Mouse (Mus musculus): ENCODE results near the gene Gna14. TPM values are rescaled to one million over a fixed set of nuclear protein-coding genes. Genes with fewer than 3 reads are reported as not detected.

Gna14 gene
- polyA plus RNA-seq, 1 experiment from 2014 or later: 10.7 TPM

DNA sequence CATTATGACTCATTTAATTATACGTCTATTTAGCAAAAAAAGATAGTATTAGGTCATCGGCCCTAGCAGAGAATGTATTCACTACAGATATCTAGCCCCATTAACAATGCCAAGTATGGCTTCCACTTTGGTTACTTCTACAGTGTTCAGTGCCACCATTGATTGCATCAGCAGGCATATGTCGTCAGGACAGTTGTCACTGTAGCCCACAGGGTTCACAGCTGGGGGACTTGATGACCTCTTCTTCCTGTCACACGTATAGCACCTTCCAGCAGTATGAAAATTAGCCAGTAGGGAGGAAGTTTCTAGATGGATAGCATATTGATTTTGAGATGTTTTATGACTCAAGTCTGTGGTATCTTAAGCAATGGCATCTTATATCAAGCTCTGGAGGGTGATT is 78.6 kb downstream of the Gna14 start:
- Histone ChIP-seq H3K9ac (ENCODE audit: low read length) (no peak overlapping the region), H3K4me2 (ENCODE audit: low read depth, low read length) (no peak overlapping the region), H3K4me1 (replicated peaks; ENCODE audit: control insufficient read depth, insufficient read depth, low read length) (peaks cover 7% of the 10 kb centered on the region; the same call in 1 of the 2 replicates), H3K36me3 (ENCODE audit: control insufficient read depth, insufficient read depth, low read length) (no peaks in the 10 kb centered on the region), H3K27ac (ENCODE audit: low read length) (no peak overlapping the region), H3K27me3 (ENCODE audit: control insufficient read depth, insufficient read depth, low read depth, low read length) (no peaks in the 10 kb centered on the region), H3K9me3 (ENCODE audit: control insufficient read depth, low read length) (no peaks in the 10 kb centered on the region), H3K4me3 (ENCODE audit: low read length) (no peak overlapping the region)
- 67% methylated on average over 4 of the region's 4 CpGs for WGBS
- ATAC-seq (ENCODE audit: low read depth): no peak

DNA sequence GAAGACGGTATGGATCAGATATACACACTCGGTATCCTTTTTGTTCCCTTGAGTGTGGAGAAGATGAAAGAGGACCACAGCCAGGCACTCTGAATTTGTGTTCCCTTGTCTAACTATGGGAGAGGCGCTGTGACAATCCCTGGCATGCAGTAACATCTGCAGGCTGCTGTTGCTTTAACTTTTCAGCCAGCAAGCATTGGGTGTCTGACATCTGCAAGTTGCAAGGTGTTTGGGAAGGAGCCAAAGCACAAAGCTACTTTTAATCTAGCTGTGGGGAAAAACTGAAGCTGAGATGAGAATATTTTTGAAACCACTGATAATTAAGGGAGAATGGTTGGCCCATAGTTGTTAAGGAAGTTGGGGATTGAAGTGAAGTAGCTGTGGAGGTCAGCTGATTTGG is 83.0 kb downstream of the Gna14 start:
- Histone ChIP-seq H3K27ac (ENCODE audit: low read length) (no peak overlapping the region), H3K4me3 (ENCODE audit: low read length) (no peak overlapping the region), H3K36me3 (ENCODE audit: control insufficient read depth, insufficient read depth, low read length) (no peaks in the 10 kb centered on the region), H3K4me1 (replicated peaks; ENCODE audit: control insufficient read depth, insufficient read depth, low read length) (no peaks in the 10 kb centered on the region), H3K9me3 (ENCODE audit: control insufficient read depth, low read length) (no peaks in the 10 kb centered on the region), H3K27me3 (ENCODE audit: control insufficient read depth, insufficient read depth, low read depth, low read length) (no peaks in the 10 kb centered on the region), H3K4me2 (ENCODE audit: low read depth, low read length) (no peak overlapping the region), H3K9ac (ENCODE audit: low read length) (no peak overlapping the region)
- WGBS: 42% methylated on average over 3 of the region's 3 CpGs
- no peak for ATAC-seq (ENCODE audit: low read depth)

DNA sequence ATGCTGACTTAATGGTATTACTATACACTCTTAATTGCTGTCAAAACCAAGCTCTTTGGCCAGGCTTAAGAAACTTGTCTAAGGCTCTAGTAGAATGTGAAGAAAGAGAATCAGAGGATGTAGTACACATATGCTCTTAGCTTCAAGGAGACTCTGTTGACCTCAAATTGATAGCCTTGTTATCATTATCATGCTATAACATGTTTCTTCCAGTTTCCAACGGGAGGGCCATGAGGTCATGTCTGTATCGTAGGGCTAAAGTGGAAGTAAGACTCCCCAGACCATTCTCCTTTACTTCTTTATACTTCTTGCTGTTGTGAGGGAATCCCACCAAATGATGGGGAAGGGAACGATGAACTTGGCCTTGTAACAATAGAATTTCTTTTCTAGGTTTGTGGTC is 85.0 kb downstream of the Gna14 start:
- no peak overlapping the region for H3K27ac ChIP-seq (ENCODE audit: low read length)
- H3K9ac ChIP-seq (ENCODE audit: low read length): no peak overlapping the region
- no peak overlapping the region for H3K4me2 ChIP-seq (ENCODE audit: low read depth, low read length)
- WGBS: 79% methylated on average over 3 of the region's 3 CpGs
- H3K9me3 ChIP-seq (ENCODE audit: control insufficient read depth, low read length): no peaks in the 10 kb centered on the region
- no peaks in the 10 kb centered on the region for H3K4me1 ChIP-seq (replicated peaks; ENCODE audit: control insufficient read depth, insufficient read depth, low read length)
- H3K36me3 ChIP-seq (ENCODE audit: control insufficient read depth, insufficient read depth, low read length): no peaks in the 10 kb centered on the region
- H3K27me3 ChIP-seq (ENCODE audit: control insufficient read depth, insufficient read depth, low read depth, low read length): no peaks in the 10 kb centered on the region
- no peak overlapping the region for H3K4me3 ChIP-seq (ENCODE audit: low read length)
- ATAC-seq (ENCODE audit: low read depth): no peak

DNA sequence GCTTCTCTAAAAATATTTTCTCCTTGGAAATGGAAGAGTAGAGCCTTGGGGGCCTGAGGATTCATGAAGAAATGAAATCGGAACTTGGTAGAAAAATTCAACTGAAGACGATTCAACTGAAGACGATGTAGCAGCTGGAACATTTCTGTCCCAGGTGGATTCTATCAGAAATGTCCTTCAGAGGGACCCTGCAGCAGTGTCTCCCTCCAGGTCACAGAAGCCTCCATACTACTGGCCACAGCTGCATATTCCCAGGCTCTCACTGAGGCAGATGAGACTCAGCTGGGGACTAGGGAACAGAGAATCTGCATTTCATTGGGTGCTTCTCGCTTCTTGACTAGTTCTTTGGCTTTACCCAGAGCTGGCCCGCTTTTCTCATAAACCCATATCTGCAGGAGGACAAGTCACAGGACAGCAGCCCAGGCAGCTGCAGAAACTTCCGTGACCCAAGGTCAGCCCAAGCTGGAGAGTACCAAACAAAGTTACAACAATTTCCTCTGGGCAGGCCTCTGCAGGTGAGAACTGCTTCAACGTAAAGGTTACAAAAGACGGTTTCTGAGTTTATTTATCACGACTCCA is 90.8 kb downstream of the Gna14 start:
- Histone ChIP-seq H3K36me3 (ENCODE audit: control insufficient read depth, insufficient read depth, low read length) (no peaks in the 10 kb centered on the region), H3K9ac (ENCODE audit: low read length) (no peak overlapping the region), H3K27ac (ENCODE audit: low read length) (no peak overlapping the region), H3K27me3 (ENCODE audit: control insufficient read depth, insufficient read depth, low read depth, low read length) (no peaks in the 10 kb centered on the region), H3K4me1 (replicated peaks; ENCODE audit: control insufficient read depth, insufficient read depth, low read length) (peaks cover 3% of the 10 kb centered on the region), H3K9me3 (ENCODE audit: control insufficient read depth, low read length) (no peaks in the 10 kb centered on the region), H3K4me2 (ENCODE audit: low read depth, low read length) (no peak overlapping the region), H3K4me3 (ENCODE audit: low read length) (no peak overlapping the region)
- ATAC-seq (ENCODE audit: low read depth): peak; percentile 39; the same call in 1 of the 2 replicates
- WGBS: 65% methylated on average over 9 of the region's 9 CpGs

DNA sequence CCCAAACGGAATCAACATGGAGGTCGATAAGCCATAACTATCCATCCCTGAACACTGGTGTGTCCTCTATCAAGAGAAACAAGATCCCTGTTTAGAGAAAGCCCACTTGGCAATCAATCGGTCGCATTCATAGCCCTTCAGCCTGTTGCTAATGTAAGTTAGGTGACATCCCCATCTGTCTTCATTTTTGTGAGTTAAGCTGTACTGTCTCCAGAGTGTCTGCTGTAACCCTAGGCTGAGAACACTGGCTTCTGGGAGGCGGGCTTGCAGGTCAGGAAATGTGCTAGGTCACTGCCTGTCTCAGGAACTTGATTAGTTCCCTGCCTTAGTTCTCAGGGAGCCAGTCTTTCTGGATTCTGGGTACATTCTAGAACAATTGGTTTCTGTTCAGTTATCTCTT is 91.5 kb downstream of the Gna14 start:
- Histone ChIP-seq H3K4me2 (ENCODE audit: low read depth, low read length) (no peak overlapping the region), H3K27ac (ENCODE audit: low read length) (no peak overlapping the region), H3K36me3 (ENCODE audit: control insufficient read depth, insufficient read depth, low read length) (no peaks in the 10 kb centered on the region), H3K27me3 (ENCODE audit: control insufficient read depth, insufficient read depth, low read depth, low read length) (no peaks in the 10 kb centered on the region), H3K4me3 (ENCODE audit: low read length) (no peak overlapping the region), H3K9me3 (ENCODE audit: control insufficient read depth, low read length) (no peaks in the 10 kb centered on the region), H3K4me1 (replicated peaks; ENCODE audit: control insufficient read depth, insufficient read depth, low read length) (peaks cover 3% of the 10 kb centered on the region), H3K9ac (ENCODE audit: low read length) (no peak overlapping the region)
- WGBS: 55% methylated on average over 5 of the region's 5 CpGs
- ATAC-seq (ENCODE audit: low read depth): no peak

DNA sequence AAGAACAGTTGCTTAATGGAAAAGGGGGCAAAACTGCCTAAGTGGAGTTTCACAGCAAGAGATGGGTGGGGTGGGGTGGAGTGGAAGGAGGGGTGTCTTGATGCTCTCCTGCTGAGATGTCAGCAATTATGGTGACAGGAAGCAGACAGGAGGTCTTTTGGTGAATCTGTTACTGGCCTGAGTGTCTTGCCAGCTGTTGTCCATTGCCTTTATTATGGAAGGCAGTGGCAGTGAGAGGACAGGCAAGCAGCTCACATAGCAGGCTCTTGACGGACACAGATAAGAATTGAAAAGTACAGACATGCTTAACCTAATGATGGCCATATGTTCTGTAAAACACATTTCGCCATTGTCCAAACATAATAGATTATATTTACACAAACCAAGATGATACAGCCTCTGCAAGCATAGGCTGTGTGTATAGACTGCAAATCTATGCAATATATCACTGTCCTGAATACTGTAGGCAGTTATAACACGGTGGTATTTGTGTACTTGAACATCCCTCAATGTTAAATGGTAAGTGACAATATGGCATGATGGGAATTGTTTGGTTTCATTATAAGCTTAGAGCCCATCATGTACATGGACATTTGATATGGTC is 92.8 kb downstream of the Gna14 start:
- Histone ChIP-seq H3K4me1 (replicated peaks; ENCODE audit: control insufficient read depth, insufficient read depth, low read length) (peaks cover 3% of the 10 kb centered on the region), H3K4me3 (ENCODE audit: low read length) (no peak overlapping the region), H3K4me2 (ENCODE audit: low read depth, low read length) (no peak overlapping the region), H3K9ac (ENCODE audit: low read length) (no peak overlapping the region), H3K36me3 (ENCODE audit: control insufficient read depth, insufficient read depth, low read length) (no peaks in the 10 kb centered on the region), H3K9me3 (ENCODE audit: control insufficient read depth, low read length) (no peaks in the 10 kb centered on the region), H3K27me3 (ENCODE audit: control insufficient read depth, insufficient read depth, low read depth, low read length) (no peaks in the 10 kb centered on the region), H3K27ac (ENCODE audit: low read length) (no peak overlapping the region)
- 54% methylated on average over 3 of the region's 3 CpGs for WGBS
- ATAC-seq (ENCODE audit: low read depth): peak; percentile 82

DNA sequence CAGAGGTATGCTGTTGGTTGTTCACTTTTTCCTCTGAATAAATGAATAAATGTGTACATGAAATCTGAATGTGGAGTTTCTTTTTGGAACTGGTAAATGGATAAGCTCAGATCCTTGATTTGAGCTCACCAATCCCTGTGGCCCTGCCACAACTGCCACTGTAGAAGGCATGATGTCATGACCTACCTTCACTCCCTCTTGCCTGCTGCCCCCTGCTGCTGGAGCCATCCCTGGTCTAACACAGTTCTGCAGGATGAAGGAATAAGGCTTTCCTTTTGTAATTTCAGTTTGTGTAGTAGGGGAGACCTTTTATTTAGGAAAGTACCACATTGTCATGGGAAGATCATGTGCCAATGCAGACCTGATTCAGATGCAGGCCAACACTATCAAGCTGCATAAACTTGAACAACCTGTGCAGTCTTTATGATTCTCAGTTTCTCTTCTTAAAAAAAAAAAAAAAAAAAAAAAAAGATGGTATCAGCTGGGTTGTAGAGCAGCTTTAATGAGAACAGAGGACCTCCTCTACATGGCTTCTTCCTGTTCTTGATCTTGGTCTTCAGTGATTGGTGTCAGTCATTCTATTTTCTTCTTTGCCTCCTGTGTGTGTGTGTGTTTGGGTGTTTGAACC is 93.8 kb downstream of the Gna14 start:
- no peak for ATAC-seq (ENCODE audit: low read depth)

DNA sequence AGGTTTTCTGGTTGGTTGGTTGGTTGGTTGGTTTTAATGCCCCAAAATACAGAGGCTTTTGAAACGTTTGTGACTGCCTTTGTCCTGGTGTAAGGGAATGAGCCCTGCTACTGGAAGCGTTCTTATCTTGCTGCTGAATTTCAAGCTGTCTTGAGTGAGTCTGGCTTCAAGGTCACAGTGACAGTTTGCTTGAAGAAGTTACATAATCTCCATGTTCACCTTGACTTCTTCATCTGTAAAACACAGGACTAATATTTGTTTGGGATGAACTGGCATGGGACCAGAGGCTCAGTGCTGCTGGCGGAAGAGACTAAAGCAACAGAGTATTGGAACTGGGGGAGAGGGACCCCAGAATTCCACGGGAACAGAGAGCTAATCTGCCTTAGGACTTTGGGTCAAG is 94.4 kb downstream of the Gna14 start:
- no peaks in the 10 kb centered on the region for H3K36me3 ChIP-seq (ENCODE audit: control insufficient read depth, insufficient read depth, low read length)
- 65% methylated on average over 4 of the region's 4 CpGs for WGBS
- no peaks in the 10 kb centered on the region for H3K27me3 ChIP-seq (ENCODE audit: control insufficient read depth, insufficient read depth, low read depth, low read length)
- ATAC-seq (ENCODE audit: low read depth): no peak
- H3K4me1 ChIP-seq (replicated peaks; ENCODE audit: control insufficient read depth, insufficient read depth, low read length): peaks cover 3% of the 10 kb centered on the region
- no peak overlapping the region for H3K4me3 ChIP-seq (ENCODE audit: low read length)
- H3K4me2 ChIP-seq (ENCODE audit: low read depth, low read length): no peak overlapping the region
- H3K9ac ChIP-seq (ENCODE audit: low read length): no peak overlapping the region
- H3K9me3 ChIP-seq (ENCODE audit: control insufficient read depth, low read length): no peaks in the 10 kb centered on the region
- no peak overlapping the region for H3K27ac ChIP-seq (ENCODE audit: low read length)

More for the DNA sequence above, 93.8 kb downstream of the Gna14 start:
- no peak overlapping the region for H3K27ac ChIP-seq (ENCODE audit: low read length)
- H3K4me1 ChIP-seq (replicated peaks; ENCODE audit: control insufficient read depth, insufficient read depth, low read length): peaks cover 3% of the 10 kb centered on the region
- H3K4me2 ChIP-seq (ENCODE audit: low read depth, low read length): no peak overlapping the region
- no peak overlapping the region for H3K4me3 ChIP-seq (ENCODE audit: low read length)
- no peak overlapping the region for H3K9ac ChIP-seq (ENCODE audit: low read length)
- H3K27me3 ChIP-seq (ENCODE audit: control insufficient read depth, insufficient read depth, low read depth, low read length): no peaks in the 10 kb centered on the region
- no peaks in the 10 kb centered on the region for H3K9me3 ChIP-seq (ENCODE audit: control insufficient read depth, low read length)
- no peaks in the 10 kb centered on the region for H3K36me3 ChIP-seq (ENCODE audit: control insufficient read depth, insufficient read depth, low read length)

DNA sequence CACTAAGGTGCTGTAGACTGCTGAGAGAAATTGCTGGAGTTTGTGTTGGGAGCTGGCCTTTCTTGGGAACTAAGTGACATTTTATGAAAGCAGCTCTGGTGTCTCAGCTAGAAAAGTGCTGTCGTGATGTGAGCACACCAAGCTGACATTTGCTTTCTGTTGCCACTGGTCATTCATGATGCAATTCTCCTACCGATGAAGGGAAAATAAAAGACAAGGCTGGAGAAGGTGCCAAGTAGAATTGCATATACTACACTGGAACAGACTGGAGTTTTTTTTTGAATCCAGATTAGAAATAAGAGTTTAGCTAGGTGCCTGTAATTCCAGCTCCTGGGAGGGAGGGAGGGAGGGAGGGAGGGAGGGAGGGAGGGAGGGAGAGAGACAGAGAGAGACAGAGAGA is 98.7 kb downstream of the Gna14 start:
- WGBS: 65% methylated on average over 2 of the region's 2 CpGs
- no peak for ATAC-seq (ENCODE audit: low read depth)

More for the DNA sequence above, 98.7 kb downstream of the Gna14 start:
- no peak overlapping the region for H3K9ac ChIP-seq (ENCODE audit: low read length)
- H3K27me3 ChIP-seq (ENCODE audit: control insufficient read depth, insufficient read depth, low read depth, low read length): no peaks in the 10 kb centered on the region
- H3K4me1 ChIP-seq (replicated peaks; ENCODE audit: control insufficient read depth, insufficient read depth, low read length): no peaks in the 10 kb centered on the region
- no peak overlapping the region for H3K4me3 ChIP-seq (ENCODE audit: low read length)
- H3K27ac ChIP-seq (ENCODE audit: low read length): no peak overlapping the region
- H3K4me2 ChIP-seq (ENCODE audit: low read depth, low read length): no peak overlapping the region
- no peaks in the 10 kb centered on the region for H3K36me3 ChIP-seq (ENCODE audit: control insufficient read depth, insufficient read depth, low read length)
- H3K9me3 ChIP-seq (ENCODE audit: control insufficient read depth, low read length): no peaks in the 10 kb centered on the region
